Mouse (Mus musculus): ENCODE measurements around the gene Umad1.

Gene Umad1

GRCm38 (mm10) chr6:8420187-8420503 lies 161.1 kb downstream of the Umad1 start:
- DNase-seq, result no peak

- no peak for DNase-seq
Observed at GRCm38 (mm10) chr6:8421421-8421820, 162.3 kb downstream of the Umad1 start.

GRCm38 (mm10) chr6:8421959-8422581 lies 163.0 kb downstream of the Umad1 start:
- no peak for DNase-seq

- DNase-seq, result no peak
Observed at GRCm38 (mm10) chr6:8423142-8423541, 164.1 kb downstream of the Umad1 start.

GRCm38 (mm10) chr6:8427692-8428091 lies 168.6 kb downstream of the Umad1 start:
- DNase-seq, result no peak

GRCm38 (mm10) chr6:8430610-8431234 lies 171.6 kb downstream of the Umad1 start:
- no peak for DNase-seq

- DNase-seq, result no peak
Observed at GRCm38 (mm10) chr6:8433179-8433578, 174.1 kb downstream of the Umad1 start.

- DNase-seq, result no peak
Observed at GRCm38 (mm10) chr6:8437937-8438336, 178.8 kb downstream of the Umad1 start.

GRCm38 (mm10) chr6:8441814-8442213 lies 182.7 kb downstream of the Umad1 start:
- no peak for DNase-seq

- peak; percentile 52 for DNase-seq
Observed at GRCm38 (mm10) chr6:8446786-8447185, 187.7 kb downstream of the Umad1 start.

GRCm38 (mm10) chr6:8455599-8455998 lies 196.5 kb downstream of the Umad1 start:
- no peak for DNase-seq

GRCm38 (mm10) chr6:8458596-8458995 lies 199.5 kb downstream of the Umad1 start:
- DNase-seq, result no peak

GRCm38 (mm10) chr6:8462447-8462846 lies 203.4 kb downstream of the Umad1 start:
- DNase-seq, result no peak

- DNase-seq, result no peak
Observed at GRCm38 (mm10) chr6:8465388-8465787, 206.3 kb downstream of the Umad1 start.

GRCm38 (mm10) chr6:8465985-8466384 lies 206.9 kb downstream of the Umad1 start:
- no peak for DNase-seq

- DNase-seq, result no peak
Observed at GRCm38 (mm10) chr6:8467667-8468337, 208.7 kb downstream of the Umad1 start.

GRCm38 (mm10) chr6:8469918-8470317 lies 210.8 kb downstream of the Umad1 start:
- DNase-seq, result no peak

GRCm38 (mm10) chr6:8472125-8472524 lies 213.0 kb downstream of the Umad1 start:
- DNase-seq, result no peak

GRCm38 (mm10) chr6:8472915-8473314 lies 213.8 kb downstream of the Umad1 start:
- DNase-seq, result no peak

- no peak for DNase-seq
Observed at GRCm38 (mm10) chr6:8473498-8473897, 214.4 kb downstream of the Umad1 start.

GRCm38 (mm10) chr6:8474316-8474715 lies 215.2 kb downstream of the Umad1 start:
- no peak for DNase-seq

GRCm38 (mm10) chr6:8474820-8475219 lies 215.7 kb downstream of the Umad1 start:
- no peak for DNase-seq

- DNase-seq, result peak; percentile 10
Observed at GRCm38 (mm10) chr6:8479176-8479575, 220.1 kb downstream of the Umad1 start.
